Mouse (Mus musculus) ES-Bruce4 (cell line): Measurements from ENCODE around the gene Cacna1a.

Experiments used
- CTCF ChIP-seq: IDR thresholded peaks from one replicate; pipeline ENCODE4 v1.8.1; 2011; ENCODE audit warnings: low read depth, low read length
- EP300 ChIP-seq: IDR thresholded peaks from 2 replicates; pipeline ENCODE4 v1.6.1; 2011; ENCODE audit warnings: low read depth, low read length; ENCODE audit not compliant: insufficient read depth
- POLR2A ChIP-seq: IDR thresholded peaks from one replicate; pipeline ENCODE4 v1.8.1; 2011; ENCODE audit warnings: low read length; ENCODE audit not compliant: insufficient read depth

GRCm38 (mm10) chr8:84585311-84585710 lies 197.1 kb downstream of the Cacna1a start:
- TF ChIP-seq CTCF (peak; percentile 57), POLR2A (no peak), EP300 (no peak)
